16 mouse cellular contexts compared by ENCODE assay signal in the genomic region with DNA sequence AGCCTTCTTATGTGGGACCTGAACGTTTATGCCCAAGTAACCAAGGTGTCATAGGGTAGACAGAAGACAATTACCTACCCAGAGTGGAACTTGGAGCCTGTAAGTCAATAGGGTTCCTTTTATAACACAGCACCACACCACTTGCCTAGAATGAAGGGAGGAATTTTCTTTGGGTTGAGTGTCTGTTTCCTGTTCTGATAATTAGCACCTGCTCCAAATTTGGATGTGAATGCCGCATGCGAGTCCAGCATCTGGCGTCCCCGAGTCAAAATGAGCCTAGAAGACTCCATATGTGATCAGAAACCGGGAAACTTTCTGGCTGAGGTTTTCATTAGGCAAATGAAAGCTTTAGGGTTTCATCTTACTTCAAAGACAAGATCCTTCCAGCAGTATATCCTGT.
DNase-seq lines count a peak whose midpoint lies in the region; ATAC-seq and TF ChIP-seq lines count a peak whose summit lies in the region.
"Had no signal": no experiment of that assay in that cellular context is flagged by ENCODE, and none has a peak within 500 bp of the region (broad histone marks: within the 10 kb centered on the region; RNA-seq: fewer than 3 reads in every experiment).

No protein-coding gene starts in this region.

- ATAC-seq in heart, embryonic 13.5 days (ENCODE audit: extremely low read depth, insufficient number of reproducible peaks, low FRiP score, low TSS enrichment): no peak
- ATAC-seq in kidney, postnatal 0 days (replicated peaks; ENCODE audit: low FRiP score, low read depth): no peak
- ATAC-seq in embryonic facial prominence, embryonic 11.5 days (replicated peaks; ENCODE audit: insufficient number of reproducible peaks, low FRiP score, low TSS enrichment, low read depth): peak; percentile 52; the same call in 1 of the 2 replicates
- ATAC-seq in limb, embryonic 14.5 days (ENCODE audit: low FRiP score, low read depth): no peak
- ATAC-seq: activated CD4-positive, CD25-positive, alpha-beta regulatory T cell, adult 4 months; forebrain, embryonic 13.5 days; intestine, embryonic 16.5 days; midbrain, embryonic 16.5 days had no signal

- no peak overlapping the region for H3K4me3 ChIP-seq in heart, embryonic 13.5 days
- H3K4me3 ChIP-seq in kidney, postnatal 0 days (replicated peaks; ENCODE audit: low read depth, low read length): no peak overlapping the region
- no peak overlapping the region for H3K4me3 ChIP-seq in embryonic facial prominence, embryonic 11.5 days (ENCODE audit: low read depth, low read length)
- H3K4me3 ChIP-seq in limb, embryonic 14.5 days (replicated peaks; ENCODE audit: low read length): no peak overlapping the region
- H3K4me3 ChIP-seq: forebrain, embryonic 13.5 days; neural tube, embryonic 15.5 days had no signal

- WGBS in heart, embryonic 13.5 days: 59% methylated on average over 6 of the region's 6 CpGs
- WGBS in kidney, postnatal 0 days: 27% methylated on average over 6 of the region's 6 CpGs
- 25% methylated on average over 6 of the region's 6 CpGs for WGBS in embryonic facial prominence, embryonic 11.5 days
- 14% methylated on average over 6 of the region's 6 CpGs for WGBS in limb, embryonic 14.5 days

- no peaks in the 10 kb centered on the region for H3K9me3 ChIP-seq in heart, embryonic 13.5 days
- H3K9me3 ChIP-seq in kidney, postnatal 0 days (replicated peaks; ENCODE audit: low read length): no peaks in the 10 kb centered on the region
- H3K9me3 ChIP-seq in embryonic facial prominence, embryonic 11.5 days (replicated peaks; ENCODE audit: control insufficient read depth, low read length): no peaks in the 10 kb centered on the region
- H3K9me3 ChIP-seq in limb, embryonic 14.5 days (ENCODE audit: control insufficient read depth, low read length): no peaks in the 10 kb centered on the region
- H3K9me3 ChIP-seq: forebrain, embryonic 13.5 days; neural tube, embryonic 15.5 days had no signal

- H3K27me3 ChIP-seq in heart, embryonic 13.5 days (replicated peaks): 0 out of 2 replicates have a peak, but pooled peaks cover 3% of the 10 kb centered on the region
- H3K27me3 ChIP-seq in kidney, postnatal 0 days (ENCODE audit: insufficient read depth, low read length): no peaks in the 10 kb centered on the region
- H3K27me3 ChIP-seq in embryonic facial prominence, embryonic 11.5 days (ENCODE audit: control insufficient read depth, insufficient read depth, low read length): no peaks in the 10 kb centered on the region
- H3K27me3 ChIP-seq in limb, embryonic 14.5 days (ENCODE audit: control insufficient read depth, insufficient read depth, low read length): no peaks in the 10 kb centered on the region
- H3K27me3 ChIP-seq: forebrain, embryonic 13.5 days; neural tube, embryonic 15.5 days had no signal

- DNase-seq in heart, postnatal 25 days (ENCODE audit: low spot score): no peak
- DNase-seq in kidney, postnatal 0 days (ENCODE audit: low spot score): peak; percentile 45
- no peak for DNase-seq in kidney, adult 8-10 months
- DNase-seq in embryonic facial prominence, embryonic 11.5 days (ENCODE audit: low spot score): peak; percentile 86
- peak; percentile 49 for DNase-seq in limb, embryonic 14.5 days (ENCODE audit: low spot score)
- DNase-seq in adrenal gland, postnatal 36 days: no peak
- no peak for DNase-seq in cerebellum, postnatal 25 days
- DNase-seq: cerebellum, adult 9-10 months; layer of hippocampus, adult 9-11 months had no signal

- no peak for TF ChIP-seq CTCF in kidney, postnatal 0 days (IDR thresholded peaks at IDR 0.05; ENCODE audit: low read depth)

- no peak for TF ChIP-seq POLR2A in limb, embryonic 14.5 days (IDR thresholded peaks at IDR 0.05; ENCODE audit: borderline replicate concordance, extremely low read depth, insufficient read depth, insufficient read length)

- H3K4me2 ChIP-seq in heart, embryonic 13.5 days: peak overlapping the region; percentile 65
- peak overlapping the region; percentile 49; the same call in 1 of the 2 replicates for H3K4me2 ChIP-seq in kidney, postnatal 0 days (ENCODE audit: low read length)
- no peak overlapping the region for H3K4me2 ChIP-seq in embryonic facial prominence, embryonic 11.5 days (ENCODE audit: low read depth, low read length)
- peak overlapping the region; percentile 31 for H3K4me2 ChIP-seq in limb, embryonic 14.5 days (replicated peaks; ENCODE audit: low read depth, low read length, severe bottlenecking)
- H3K4me2 ChIP-seq: forebrain, embryonic 13.5 days had no signal

- peaks cover 13% of the 10 kb centered on the region for H3K4me1 ChIP-seq in heart, embryonic 13.5 days
- 0 out of 2 replicates have a peak, but pooled peaks cover 4% of the 10 kb centered on the region for H3K4me1 ChIP-seq in kidney, postnatal 0 days (replicated peaks; ENCODE audit: insufficient read depth, low read length)
- no peaks in the 10 kb centered on the region for H3K4me1 ChIP-seq in embryonic facial prominence, embryonic 11.5 days (ENCODE audit: control insufficient read depth, insufficient read depth, low read length)
- H3K4me1 ChIP-seq in limb, embryonic 14.5 days (ENCODE audit: control insufficient read depth, insufficient read depth, low read length): peaks cover 15% of the 10 kb centered on the region
- H3K4me1 ChIP-seq: forebrain, embryonic 13.5 days; neural tube, embryonic 15.5 days had no signal

- no peak overlapping the region for H3K27ac ChIP-seq in heart, embryonic 13.5 days (replicated peaks)
- no peak overlapping the region for H3K27ac ChIP-seq in kidney, postnatal 0 days
- no peak overlapping the region for H3K27ac ChIP-seq in embryonic facial prominence, embryonic 11.5 days (replicated peaks; ENCODE audit: low read depth, low read length)
- no peak overlapping the region for H3K27ac ChIP-seq in limb, embryonic 14.5 days (replicated peaks; ENCODE audit: low read depth, low read length)
- H3K27ac ChIP-seq: forebrain, embryonic 13.5 days; neural tube, embryonic 15.5 days had no signal

- intact Hi-C loops in heart, postnatal 25 days (cut with DNase I): no loop called here

- no peaks in the 10 kb centered on the region for H3K36me3 ChIP-seq in heart, embryonic 13.5 days
- H3K36me3 ChIP-seq in kidney, postnatal 0 days (ENCODE audit: insufficient read depth, low read length): no peaks in the 10 kb centered on the region
- H3K36me3 ChIP-seq in embryonic facial prominence, embryonic 11.5 days (replicated peaks; ENCODE audit: control insufficient read depth, insufficient read depth, low read depth, low read length): no peaks in the 10 kb centered on the region
- no peaks in the 10 kb centered on the region for H3K36me3 ChIP-seq in limb, embryonic 14.5 days (ENCODE audit: control insufficient read depth, insufficient read depth, low read length)
- H3K36me3 ChIP-seq: G1E; neural tube, embryonic 15.5 days had no signal

- H3K9ac ChIP-seq in heart, embryonic 13.5 days: no peak overlapping the region
- H3K9ac ChIP-seq in kidney, postnatal 0 days (ENCODE audit: low read depth, low read length): no peak overlapping the region
- H3K9ac ChIP-seq in embryonic facial prominence, embryonic 11.5 days (replicated peaks; ENCODE audit: low read length): no peak overlapping the region
- H3K9ac ChIP-seq in limb, embryonic 14.5 days (ENCODE audit: low read depth, low read length, severe bottlenecking): no peak overlapping the region
- H3K9ac ChIP-seq: forebrain, embryonic 13.5 days; neural tube, embryonic 15.5 days had no signal

Comparison
In these comparisons a context has a peak if more than half of its experiments do, and no peak if none do; other contexts are left out.
1. DNase-seq: peak in kidney, postnatal 0 days (single experiment), embryonic facial prominence, embryonic 11.5 days (single experiment) and limb, embryonic 14.5 days (single experiment); none in heart, postnatal 25 days (single experiment), kidney, adult 8-10 months (0 of 2), adrenal gland, postnatal 36 days (0 of 2) and cerebellum, postnatal 25 days (0 of 2).